Mouse (Mus musculus) urinary bladder, postnatal 25 days (tissue): ENCODE data around the gene Dsp.

Source experiments
- DNase-seq: peaks from one replicate; pipeline ENCODE4 v3.0.0; 2022; ENCODE audit warnings: low spot score

The Dsp gene

DNA sequence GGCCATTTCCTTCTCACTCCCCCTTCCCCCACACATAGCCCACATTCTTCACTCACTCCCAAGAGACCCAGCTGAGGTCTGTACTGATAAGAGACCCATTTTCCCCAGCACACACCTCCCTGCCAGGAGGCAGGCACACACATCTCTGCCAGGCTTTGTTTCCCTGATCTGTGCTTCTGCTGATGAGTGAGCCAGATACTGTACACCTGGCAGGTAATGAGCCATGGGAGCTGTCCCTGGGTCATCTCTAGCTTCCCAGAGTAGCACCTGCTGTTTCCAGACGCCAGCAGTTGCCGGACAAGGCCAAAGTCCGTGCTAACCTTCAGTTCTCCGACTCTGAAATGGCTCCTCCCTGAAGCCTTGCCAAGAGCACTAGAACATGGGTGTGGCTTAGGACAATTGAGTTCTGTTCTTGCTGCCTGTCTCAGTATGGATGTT lies 19.6 kb downstream of the Dsp start:
- no peak for DNase-seq

DNA sequence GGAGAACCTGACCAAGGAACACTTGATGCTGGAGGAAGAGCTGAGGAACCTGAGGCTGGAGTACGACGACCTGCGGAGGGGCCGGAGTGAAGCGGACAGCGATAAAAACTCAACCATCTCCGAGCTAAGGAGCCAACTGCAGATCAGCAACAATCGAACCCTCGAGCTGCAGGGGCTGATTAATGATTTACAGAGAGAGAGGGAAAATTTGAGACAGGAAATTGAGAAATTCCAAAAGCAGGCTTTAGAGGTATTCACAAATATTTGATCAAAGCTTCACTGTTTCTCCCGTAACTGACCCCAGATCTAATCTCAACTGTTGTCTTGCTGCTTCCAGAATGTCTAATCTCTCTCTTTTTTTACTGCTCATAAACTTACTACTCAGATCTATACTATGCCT lies 42.3 kb downstream of the Dsp start:
- DNase-seq, result no peak

DNA sequence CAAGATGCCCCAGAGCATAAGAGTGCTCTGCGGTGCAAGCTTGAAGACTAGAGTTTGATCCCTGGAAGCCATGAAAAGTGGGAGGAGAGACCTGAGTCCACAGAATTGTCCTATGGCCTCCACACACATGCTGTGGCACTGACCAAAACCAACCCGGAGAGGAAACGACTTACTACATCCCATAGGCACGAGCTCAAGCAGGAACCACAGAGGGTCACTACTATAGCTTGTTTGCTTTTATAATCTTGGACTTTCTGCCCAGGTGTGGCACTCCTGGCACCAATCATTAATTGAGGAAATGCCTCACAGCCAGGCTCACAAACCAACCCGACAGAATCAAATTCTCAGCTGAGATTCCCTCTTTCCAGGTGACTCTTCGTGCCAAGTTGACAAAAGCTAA lies 50.3 kb downstream of the Dsp start:
- DNase-seq, result no peak

DNA sequence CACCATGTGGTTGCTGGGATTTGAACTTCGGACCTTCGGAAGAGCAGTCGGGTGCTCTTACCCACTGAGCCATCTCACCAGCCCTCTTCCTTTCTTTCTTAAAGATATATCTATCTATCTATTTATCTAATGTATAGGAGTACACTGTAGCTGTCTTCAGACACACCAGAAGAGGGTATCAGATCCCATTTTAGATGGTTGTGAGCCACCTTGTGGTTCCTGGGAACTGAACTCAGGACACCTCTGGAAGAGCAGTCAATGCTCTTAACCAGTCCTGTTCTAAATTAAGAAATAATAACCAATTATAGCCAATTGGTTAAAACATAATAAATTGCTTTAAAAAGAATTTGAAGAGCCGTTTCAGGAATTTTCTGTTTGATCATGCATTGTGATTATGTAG lies 53.1 kb downstream of the Dsp start:
- DNase-seq, result no peak

DNA sequence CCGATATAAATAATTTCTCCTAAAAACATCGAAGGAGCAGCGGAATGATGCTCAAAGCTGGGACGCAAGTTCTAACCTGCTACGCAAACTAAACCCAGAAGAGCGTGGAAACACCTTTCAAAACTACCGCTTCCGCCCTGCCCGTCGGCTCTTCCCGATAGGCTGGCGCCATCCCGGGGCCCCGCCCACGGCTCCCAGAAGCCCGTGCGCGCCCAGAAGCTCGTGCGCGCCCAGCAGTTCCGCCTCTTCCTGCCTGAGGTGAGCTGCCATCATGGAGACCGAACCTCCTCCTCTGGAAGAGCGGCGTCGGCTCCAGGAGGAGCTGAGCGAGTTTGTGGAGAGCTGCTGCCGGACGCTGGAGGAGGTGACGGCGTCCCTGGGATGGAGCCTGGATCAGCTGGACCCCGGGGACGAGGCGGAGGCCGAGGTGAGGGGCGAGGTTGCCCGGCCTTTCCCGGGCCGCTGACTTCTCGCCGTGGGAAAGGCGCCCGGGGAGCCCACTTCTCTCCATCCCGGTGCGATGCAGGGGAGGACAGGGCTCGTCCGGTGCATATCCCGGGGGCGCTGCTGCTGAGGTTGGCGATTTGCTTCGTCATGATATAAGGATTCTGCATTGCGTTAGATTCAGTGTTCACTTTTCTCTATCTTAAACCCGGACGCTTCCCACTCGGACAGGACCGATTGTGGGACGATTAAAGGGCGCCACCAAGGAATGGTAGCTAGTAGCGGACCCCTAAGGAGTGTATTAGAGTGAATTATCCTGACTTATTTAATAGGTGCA lies 53.8 kb downstream of the Dsp start, which contains the start of gene Snrnp48:
Snrnp48 (plus strand) TSS at position 237 of the 781 bp plus-strand sequence.
- DNase-seq, result peak; percentile 82

DNA sequence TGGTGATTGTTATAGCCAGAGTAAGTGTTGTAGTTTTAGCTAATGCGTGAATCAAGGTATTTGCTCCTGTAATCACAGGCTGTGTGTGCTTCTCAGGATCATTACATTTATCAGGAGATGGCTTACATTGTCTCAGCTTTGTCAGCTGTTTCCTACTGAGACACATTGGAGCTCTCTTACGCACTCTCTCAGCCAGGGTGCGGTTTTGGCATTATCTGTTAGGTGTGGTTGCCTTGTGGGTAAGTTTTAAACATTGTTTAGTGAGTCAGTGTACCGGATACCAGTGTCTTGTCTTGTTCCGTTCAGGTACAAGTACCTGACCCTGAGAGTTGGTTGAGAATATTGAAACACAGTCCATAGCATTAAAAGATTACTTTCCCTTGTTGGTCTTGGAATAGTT lies 60.0 kb downstream of the Dsp start:
- DNase-seq, result no peak

DNA sequence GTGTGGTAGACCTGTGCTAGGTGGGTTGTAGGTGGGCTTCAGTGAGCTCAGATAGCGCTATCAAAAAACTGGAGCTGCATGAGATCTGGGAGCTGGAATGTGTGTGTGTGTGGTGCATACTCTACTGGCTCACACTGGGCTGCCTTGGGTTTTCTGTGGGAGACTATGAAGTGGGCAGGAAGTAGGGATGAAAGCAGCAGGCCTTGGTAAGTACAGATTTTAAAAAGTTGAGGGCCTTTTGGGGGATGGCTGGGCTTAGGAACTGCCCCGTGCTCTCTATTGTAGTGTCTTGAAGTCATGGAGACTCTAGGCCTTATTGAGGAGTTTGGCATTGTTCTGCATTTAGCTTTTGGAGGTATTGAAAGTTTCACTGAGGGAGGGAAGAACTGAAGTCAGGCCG lies 67.6 kb downstream of the Dsp start:
- no peak for DNase-seq

DNA sequence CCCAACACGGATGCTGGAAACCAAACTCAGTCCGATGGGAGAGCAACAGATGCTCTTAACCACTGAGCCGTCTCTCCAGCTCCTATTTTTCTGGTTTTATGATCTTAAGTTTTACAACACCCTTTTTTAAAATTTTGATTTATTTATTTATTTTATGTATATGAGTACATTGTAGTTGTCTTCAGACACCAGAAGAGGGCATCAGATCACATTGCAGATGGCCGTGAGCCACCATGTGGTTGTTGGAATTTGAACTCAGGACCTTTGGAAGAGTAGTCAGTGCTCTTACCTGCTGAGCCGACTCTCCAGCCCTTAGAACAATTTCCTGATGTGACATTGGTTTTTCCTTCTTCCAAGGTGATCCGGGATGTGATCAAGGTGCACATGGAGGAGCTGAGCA lies 69.2 kb downstream of the Dsp start:
- DNase-seq, result no peak

DNA sequence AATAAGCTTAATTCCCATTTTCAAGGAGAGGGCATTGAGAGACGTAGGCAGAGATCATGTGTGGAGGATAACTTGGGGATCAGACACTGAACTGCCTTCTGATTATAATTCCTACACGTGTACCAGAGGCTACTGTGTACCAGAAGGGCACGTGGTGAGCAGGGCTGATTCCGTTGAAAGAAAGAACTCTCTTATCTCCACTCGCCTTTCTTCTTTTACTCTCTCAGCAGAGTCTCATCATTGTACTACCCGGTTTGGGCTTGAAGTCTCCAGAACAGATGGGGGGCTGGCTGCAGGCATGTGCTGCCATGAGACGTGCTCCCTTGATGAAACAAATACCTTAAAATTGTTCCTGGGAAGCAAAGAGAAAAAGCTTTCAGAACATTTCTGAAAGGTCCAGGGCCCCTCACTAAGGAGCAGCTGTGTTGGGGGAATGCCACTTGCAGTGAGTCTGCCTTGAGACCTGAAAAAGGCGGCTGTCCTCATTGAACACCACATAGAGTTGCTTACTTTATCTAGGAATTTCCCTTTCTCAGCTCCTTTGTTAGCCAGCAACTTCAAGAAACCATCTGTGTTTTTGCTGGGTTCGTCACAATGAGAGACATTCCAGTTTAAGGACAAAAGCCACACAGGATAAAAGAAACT lies 79.2 kb downstream of the Dsp start:
- DNase-seq, result no peak

DNA sequence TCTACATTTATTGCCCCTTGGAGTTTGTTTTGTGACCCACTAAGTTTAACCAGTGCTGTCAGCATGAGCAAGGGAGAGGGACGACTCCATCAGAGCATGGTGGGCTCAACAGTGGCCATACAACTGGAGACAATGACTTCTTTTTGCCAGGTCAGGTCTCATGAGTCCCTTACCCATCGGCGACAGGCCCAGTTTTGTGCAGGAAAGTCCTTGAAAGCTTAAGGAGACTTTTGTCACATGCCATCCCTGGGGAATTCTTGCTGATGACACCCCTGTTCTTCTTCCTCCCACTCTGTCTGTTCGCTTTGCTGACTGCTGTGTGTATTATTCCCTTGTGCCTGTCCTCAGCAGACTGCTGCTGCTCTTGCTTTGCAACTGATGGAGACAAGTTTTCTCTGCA lies 81.3 kb downstream of the Dsp start:
- DNase-seq, result no peak

DNA sequence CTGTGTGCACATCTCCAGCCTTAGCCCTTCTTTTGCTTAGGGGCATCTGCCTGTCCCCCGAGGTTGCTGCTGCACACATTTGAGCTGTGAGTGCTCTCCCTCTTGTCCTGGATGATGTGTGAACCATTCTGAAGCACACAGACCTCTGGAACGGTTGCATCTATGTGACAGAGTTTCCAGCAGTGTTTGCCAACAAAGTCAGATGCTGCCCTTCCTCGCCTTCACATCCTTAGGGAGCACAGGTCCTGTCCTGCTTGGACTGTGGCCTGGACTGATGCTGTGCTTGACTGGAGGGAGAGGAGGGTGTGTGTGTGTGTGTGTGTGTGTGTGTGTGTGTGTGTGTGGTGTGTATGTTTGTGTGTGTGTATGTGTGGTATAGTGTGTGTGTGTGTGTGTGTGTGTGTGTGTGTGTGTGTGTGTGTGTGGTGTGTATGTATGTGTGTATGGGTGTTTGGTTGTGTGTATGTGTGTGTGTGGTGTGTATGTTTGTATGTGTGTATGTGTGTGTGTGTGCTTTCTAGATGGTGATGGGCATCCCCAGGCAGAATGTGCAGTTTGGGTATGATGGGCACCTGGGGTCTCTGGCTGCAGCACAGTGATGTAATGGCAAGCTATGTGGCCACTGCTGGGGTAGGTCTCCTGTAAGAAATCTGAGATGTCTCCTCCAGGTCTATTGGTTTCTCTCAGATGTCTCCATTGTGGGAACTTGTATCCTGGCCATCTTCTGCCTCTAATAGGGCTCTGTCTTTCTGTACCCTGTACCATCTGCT lies 81.9 kb downstream of the Dsp start:
- DNase-seq, result no peak

DNA sequence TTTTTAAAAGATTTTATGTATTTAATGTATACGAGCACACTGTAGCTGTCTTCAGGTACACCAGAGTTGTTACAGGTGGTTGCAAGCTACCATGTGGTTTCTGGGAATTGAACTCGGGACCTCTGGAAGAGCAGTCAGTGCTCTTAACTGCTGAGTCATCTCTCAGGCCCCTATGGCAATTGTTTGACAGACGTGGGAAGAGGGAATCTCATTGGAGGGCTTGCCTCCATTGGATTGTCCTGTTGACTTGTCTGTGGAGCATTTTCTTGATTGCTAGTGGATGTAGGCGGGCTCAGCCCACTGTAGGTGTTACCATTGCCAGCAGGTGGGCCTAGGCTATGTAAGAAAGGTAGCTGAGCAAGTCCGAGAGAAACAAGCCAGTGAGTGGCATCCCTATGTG lies 83.6 kb downstream of the Dsp start:
- no peak for DNase-seq

DNA sequence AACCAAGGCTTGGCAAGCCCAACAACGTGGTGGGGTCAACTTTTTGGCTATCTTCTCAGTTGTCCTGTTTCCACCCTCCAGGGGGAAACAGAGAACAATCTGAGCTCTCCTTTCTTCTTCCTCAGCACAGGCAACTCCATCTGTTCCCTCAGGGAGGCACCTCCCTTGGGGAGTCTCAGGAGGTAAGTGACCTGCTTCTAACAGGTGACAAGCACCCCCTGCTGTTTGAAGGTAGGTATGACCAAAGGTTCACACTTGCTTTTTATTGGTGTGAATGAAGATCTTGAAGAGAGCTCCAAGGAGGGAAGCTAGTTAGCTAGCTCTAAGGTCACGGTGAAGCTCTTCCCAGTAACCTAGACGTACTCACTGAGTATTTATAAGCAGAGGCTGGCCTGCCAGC lies 84.3 kb downstream of the Dsp start:
- DNase-seq, result no peak

DNA sequence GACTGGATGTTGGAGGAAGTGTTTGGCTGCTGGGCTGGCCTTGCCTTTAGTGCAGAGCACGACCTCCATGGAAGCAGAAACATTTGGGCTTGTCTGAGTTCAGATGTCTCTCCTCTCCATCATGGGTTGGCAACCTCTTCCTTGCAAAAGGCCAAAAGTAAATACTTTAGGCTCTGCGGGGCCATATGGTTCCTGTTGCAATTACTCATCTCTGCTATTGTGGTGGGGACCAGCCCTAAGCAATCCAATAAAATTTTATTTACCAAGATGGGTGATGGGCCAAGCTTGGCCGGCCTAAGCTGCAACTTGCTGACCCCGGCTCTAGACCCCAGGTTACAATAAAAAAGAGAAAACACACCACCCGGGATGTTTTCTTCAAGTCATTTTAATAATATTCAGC lies 97.1 kb downstream of the Dsp start:
- DNase-seq, result no peak
